Mouse (Mus musculus) heart, postnatal 0 days (tissue): ENCODE measurements around the gene Ndufa11. TPM values are rescaled to one million over a fixed set of nuclear protein-coding genes. Genes with fewer than 3 reads are reported as not detected.

Experiments used
- ATAC-seq: fragments of 200-750 bp; cut with Nextera tagmentation; 2 replicates; pipeline ENCODE4 v1.8.0; 2017; ENCODE audit warnings: low read depth, moderate number of reproducible peaks, moderate library complexity; ENCODE audit not compliant: insufficient read depth
- DNase-seq: peaks from one replicate; pipeline ENCODE4 v3.0.0-alpha.2; 2016; ENCODE audit warnings: low spot score
- H3K27ac ChIP-seq: fragments of 300-500 bp; sonication (generic); 2 replicates; pipeline ENCODE4 v1.5.1; 2014; ENCODE audit warnings: low read depth, mild to moderate bottlenecking
- H3K27me3 ChIP-seq: fragments of 300-500 bp; sonication (generic); 2 replicates; pipeline ENCODE4 v1.6.1; 2014; ENCODE audit warnings: low read length, mixed read lengths; ENCODE audit not compliant: control insufficient read depth, insufficient read depth
- H3K36me3 ChIP-seq: fragments of 300-500 bp; sonication (generic); replicated peaks from 2 replicates; pipeline ENCODE4 v1.6.1; 2014; ENCODE audit warnings: low read length, mixed read lengths; ENCODE audit not compliant: control insufficient read depth, insufficient read depth
- H3K4me1 ChIP-seq: fragments of 300-500 bp; sonication (generic); 2 replicates; pipeline ENCODE4 v1.6.1; 2014; ENCODE audit warnings: antibody characterized with exemption; ENCODE audit not compliant: control insufficient read depth, insufficient read depth
- H3K4me2 ChIP-seq: fragments of 300-500 bp; sonication (generic); 2 replicates; pipeline ENCODE4 v1.6.1; 2014; ENCODE audit warnings: low read depth, mild to moderate bottlenecking, low read length, moderate library complexity
- H3K4me3 ChIP-seq: fragments of 300-500 bp; sonication (generic); 2 replicates; pipeline ENCODE4 v1.5.1; 2014; ENCODE audit warnings: low read depth, low read length
- H3K9ac ChIP-seq: fragments of 300-500 bp; sonication (generic); replicated peaks from 2 replicates; pipeline ENCODE4 v1.6.1; 2014; ENCODE audit warnings: low read depth, low read length, mixed read lengths
- H3K9me3 ChIP-seq: fragments of 300-500 bp; sonication (generic); replicated peaks from 2 replicates; pipeline ENCODE4 v1.6.1; 2016; ENCODE audit warnings: low read length; ENCODE audit not compliant: control insufficient read depth
- CTCF ChIP-seq: IDR thresholded peaks from 2 replicates; pipeline ENCODE4 v1.5.1; 2016; ENCODE audit warnings: antibody characterized with exemption, control low read depth, low read depth
- EP300 ChIP-seq: IDR thresholded peaks from 2 replicates; pipeline ENCODE4 v1.6.1; 2016; ENCODE audit warnings: antibody characterized with exemption, low read depth
- WGBS: fragments of 180-500 bp; shearing (Covaris S2); extraction: QIAGEN DNeasy Blood & Tissue Kit; methylation state at CpG from one replicate; pipeline ENCODE4 v1.1.7; 2014; 5-methylcytosine and 5-hydroxymethylcytosine counted together
- polyA plus RNA-seq: library from polyadenylated mRNA; unstranded; fragments of >200 nt; fragmentation: Nextera tagmentation; extraction: Ambion mirVana; gene quantifications from 2 replicates; pipeline ENCODE4 v1.2.1, GENCODE M21; 2015
- total RNA-seq: library from RNA; depleted of rRNA; stranded (reverse); fragments of >200 nt; gene quantifications from 2 replicates; pipeline ENCODE4 v1.2.3, GENCODE M21; 2014; ENCODE audit warnings: low replicate concordance; rRNA removed

Gene Ndufa11
- 892 and 948 TPM in 2 replicates for total RNA-seq
- 1,914 and 1,978 TPM in 2 replicates for polyA plus RNA-seq

GRCm38 (mm10) chr17:56717363-56718058 lies at the start of gene Ndufa11, which contains the start of gene Vmac:
Gene Ndufa11, plus strand, starts transcription at chr17:56717767.
Gene Vmac, minus strand, starts transcription at chr17:56718022.
- Histone ChIP-seq H3K9me3 (no peaks in the 10 kb centered on the region), H3K4me3 (peak within 1 kb of the TSS; percentile 77), H3K27ac (peak within 1 kb of the TSS; percentile 84), H3K4me1 (peaks cover 14% of the 10 kb centered on the region), H3K4me2 (peak within 1 kb of the TSS; percentile 79), H3K9ac (peak within 1 kb of the TSS; percentile 93), H3K36me3 (peaks cover 14% of the 10 kb centered on the region), H3K27me3 (no peaks in the 10 kb centered on the region)
- ATAC-seq (peak; percentile 84), DNase-seq (peak; percentile 92)
- WGBS: under 1% methylated on average over 59 of the region's 59 CpGs
- TF ChIP-seq CTCF (no peak), EP300 (peak; percentile 96)

GRCm38 (mm10) chr17:56668384-56669144 lies 49.0 kb upstream of the Ndufa11 start:
- TF ChIP-seq CTCF: peak; percentile 85
- TF ChIP-seq EP300: no peak
- peak overlapping the region; percentile 34; the same call in 1 of the 2 replicates for H3K9ac ChIP-seq
- H3K27me3 ChIP-seq: no peaks in the 10 kb centered on the region
- H3K36me3 ChIP-seq: no peaks in the 10 kb centered on the region
- H3K4me3 ChIP-seq: peak overlapping the region; percentile 47
- H3K27ac ChIP-seq: no peak overlapping the region
- H3K9me3 ChIP-seq: no peaks in the 10 kb centered on the region
- ATAC-seq (no peak), DNase-seq (peak; percentile 82)
- peak overlapping the region; percentile 89 for H3K4me2 ChIP-seq
- H3K4me1 ChIP-seq: no peaks in the 10 kb centered on the region
- 5% methylated on average over 31 of the region's 31 CpGs for WGBS

GRCm38 (mm10) chr17:56669766-56670165 lies 47.8 kb upstream of the Ndufa11 start:
- ATAC-seq: no peak

DNA sequence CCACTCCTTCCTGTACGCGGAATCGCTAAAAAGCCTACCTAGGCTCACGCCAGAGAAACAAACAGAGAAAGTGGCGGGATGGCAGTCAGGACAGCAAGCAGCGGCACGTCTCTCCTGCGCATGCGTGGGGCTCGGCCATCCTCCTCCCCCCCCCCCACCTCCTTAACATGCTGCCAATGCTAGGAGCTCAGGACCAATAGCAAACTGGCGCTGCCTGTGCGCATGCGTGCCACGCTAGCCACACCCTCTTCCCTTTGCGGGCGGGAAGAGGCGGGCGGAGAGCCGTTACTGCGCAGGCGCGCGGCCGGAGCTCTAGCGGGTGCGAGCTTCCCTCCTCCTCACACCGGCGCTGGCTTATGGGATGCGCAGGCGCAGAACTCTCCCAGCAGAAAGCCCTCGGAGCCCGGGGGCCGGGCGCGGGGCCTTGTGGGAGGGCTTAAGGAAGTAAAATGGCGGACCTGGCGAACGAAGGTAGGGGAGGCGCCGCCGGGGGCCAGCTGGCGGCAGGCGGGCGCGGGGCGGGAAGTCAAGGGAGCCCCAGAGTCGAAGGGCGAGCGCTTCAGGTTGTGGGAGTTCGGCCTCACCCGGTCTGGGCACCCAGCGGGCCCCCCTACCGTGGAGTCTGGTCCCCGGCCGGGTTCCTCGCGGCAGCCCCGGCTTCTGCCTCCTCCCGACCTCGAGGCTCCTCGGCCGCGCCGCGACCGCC lies 44.5 kb upstream of the Ndufa11 start, which contains the start of gene Ranbp3:
TSS of gene Ranbp3 (plus strand) at position 354 of the 706 bp plus-strand sequence.
- peak; percentile 99 for DNase-seq
- H3K27ac ChIP-seq: peak within 1 kb of the TSS; percentile 88
- peak within 1 kb of the TSS; percentile 91 for H3K4me2 ChIP-seq
- no peaks in the 10 kb centered on the region for H3K9me3 ChIP-seq
- WGBS: under 1% methylated on average over 48 of the region's 66 CpGs
- H3K4me1 ChIP-seq: peaks cover 10% of the 10 kb centered on the region
- peak within 1 kb of the TSS; percentile 77 for H3K4me3 ChIP-seq
- peaks cover 13% of the 10 kb centered on the region; the same call in 1 of the 2 replicates for H3K36me3 ChIP-seq
- no peaks in the 10 kb centered on the region for H3K27me3 ChIP-seq
- no peak for TF ChIP-seq EP300
- no peak for TF ChIP-seq CTCF
- peak; percentile 96 for ATAC-seq
- H3K9ac ChIP-seq: peak within 1 kb of the TSS; percentile 94

More at GRCm38 (mm10) chr17:56669766-56670165, 47.8 kb upstream of the Ndufa11 start:
- Histone ChIP-seq H3K9ac (no peak overlapping the region), H3K4me1 (peaks cover 8% of the 10 kb centered on the region), H3K27me3 (no peaks in the 10 kb centered on the region), H3K9me3 (no peaks in the 10 kb centered on the region), H3K27ac (no peak overlapping the region), H3K4me2 (no peak overlapping the region), H3K4me3 (no peak overlapping the region), H3K36me3 (no peaks in the 10 kb centered on the region)
- TF ChIP-seq EP300 (no peak), CTCF (no peak)
- WGBS: 74% methylated on average over 8 of the region's 8 CpGs
- DNase-seq: no peak
